Mouse (Mus musculus) intestine, embryonic 15.5 days (tissue): ENCODE results near the gene Tomt. TPM values are rescaled to one million over a fixed set of nuclear protein-coding genes. Genes with fewer than 3 reads are reported as not detected.

Experiments used
- ATAC-seq: fragments of 200-750 bp; cut with Nextera tagmentation; 2 replicates; pipeline ENCODE4 v1.8.0; 2017; ENCODE audit warnings: moderate TSS enrichment, moderate library complexity
- H3K27ac ChIP-seq: fragments of 300-500 bp; sonication (generic); 2 replicates; pipeline ENCODE4 v1.5.1; 2015; ENCODE audit warnings: mild to moderate bottlenecking, inconsistent platforms
- H3K27me3 ChIP-seq: fragments of 300-500 bp; sonication (generic); replicated peaks from 2 replicates; pipeline ENCODE4 v1.6.1; 2015; ENCODE audit warnings: inconsistent platforms
- H3K36me3 ChIP-seq: fragments of 300-500 bp; sonication (generic); 2 replicates; pipeline ENCODE4 v1.6.1; 2015; ENCODE audit warnings: inconsistent platforms
- H3K4me1 ChIP-seq: fragments of 300-500 bp; sonication (generic); replicated peaks from 2 replicates; pipeline ENCODE4 v1.6.1; 2015; ENCODE audit warnings: inconsistent platforms
- H3K4me2 ChIP-seq: fragments of 300-500 bp; sonication (generic); replicated peaks from 2 replicates; pipeline ENCODE4 v1.6.1; 2015; ENCODE audit warnings: mild to moderate bottlenecking, inconsistent platforms
- H3K4me3 ChIP-seq: fragments of 300-500 bp; sonication (generic); replicated peaks from 2 replicates; pipeline ENCODE4 v1.5.1; 2015; ENCODE audit warnings: inconsistent platforms
- H3K9ac ChIP-seq: fragments of 300-500 bp; sonication (generic); 2 replicates; pipeline ENCODE4 v1.6.1; 2015; ENCODE audit warnings: inconsistent platforms
- H3K9me3 ChIP-seq: fragments of 300-500 bp; sonication (generic); 2 replicates; pipeline ENCODE4 v1.6.1; 2016; ENCODE audit warnings: inconsistent platforms
- WGBS: fragments of 180-500 bp; shearing (Covaris S2); methylation state at CpG from one replicate; pipeline ENCODE4 v1.1.7; 2015; 5-methylcytosine and 5-hydroxymethylcytosine counted together
- polyA plus RNA-seq: library from polyadenylated mRNA; unstranded; fragments of >200 nt; fragmentation: Nextera tagmentation; extraction: Ambion mirVana; gene quantifications from 2 replicates; pipeline ENCODE4 v1.2.1, GENCODE M21; 2015

Tomt gene
- polyA plus RNA-seq, 1 experiment from 2014 or later, result 0.29 TPM

GRCm38 (mm10) chr7:101869163-101869500 is 37.0 kb downstream of the Tomt start:
- Histone ChIP-seq H3K27me3 (no peaks in the 10 kb centered on the region), H3K9me3 (no peaks in the 10 kb centered on the region), H3K4me2 (peak overlapping the region; percentile 33), H3K27ac (peak overlapping the region; percentile 23; the same call in 1 of the 2 replicates), H3K9ac (no peak overlapping the region), H3K4me1 (peaks cover 9% of the 10 kb centered on the region; the same call in 1 of the 2 replicates), H3K36me3 (no peaks in the 10 kb centered on the region), H3K4me3 (peak overlapping the region; percentile 37)
- no peak; the same call in 1 of the 2 replicates for ATAC-seq
- WGBS, result 64% methylated on average over 7 of the region's 7 CpGs

DNA sequence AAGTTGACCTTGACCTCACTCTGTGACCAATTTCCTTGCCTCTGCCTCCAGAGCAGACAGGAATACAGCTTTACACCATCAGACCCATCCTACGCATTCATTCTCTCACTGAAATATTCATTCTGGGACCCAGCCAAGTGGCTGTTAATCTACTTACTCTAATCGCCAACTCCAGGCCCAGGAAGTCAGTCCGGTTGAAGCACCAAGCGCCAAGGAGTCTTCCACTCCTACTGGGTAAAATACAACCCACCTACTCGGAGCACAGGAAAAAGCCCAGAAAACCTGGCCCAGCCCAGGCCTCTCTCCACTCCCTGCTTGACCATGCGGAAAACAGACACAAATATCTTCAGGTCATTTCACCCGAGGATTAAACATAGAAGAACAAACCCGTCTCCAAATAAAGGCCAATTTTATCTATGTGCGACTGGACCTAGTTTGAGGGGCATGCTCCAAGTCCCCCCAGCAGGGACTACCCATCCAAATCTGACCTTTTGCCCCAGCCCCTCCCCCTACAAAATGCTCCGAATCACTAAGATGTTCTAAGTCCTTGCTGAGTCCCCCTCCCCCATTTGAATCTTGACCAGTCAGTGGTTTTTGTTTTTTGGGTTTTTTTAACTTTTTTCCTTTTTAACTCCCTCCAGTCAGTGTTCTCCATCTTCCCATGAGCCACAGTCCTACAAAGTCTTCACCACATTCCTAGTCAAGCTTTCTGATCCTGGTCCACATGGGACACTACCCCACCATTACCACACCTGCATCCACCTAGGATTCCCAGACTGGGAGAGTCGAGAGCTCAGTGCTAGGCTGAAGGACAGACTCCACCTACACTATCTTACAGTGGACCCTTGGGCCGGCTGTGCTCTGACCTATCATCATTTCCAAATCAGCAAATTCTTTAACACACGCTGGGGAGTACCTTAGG is 37.7 kb downstream of the Tomt start:
- no peaks in the 10 kb centered on the region for H3K27me3 ChIP-seq
- H3K9ac ChIP-seq, result no peak overlapping the region
- H3K9me3 ChIP-seq, result no peaks in the 10 kb centered on the region
- H3K4me2 ChIP-seq, result peak overlapping the region; percentile 33
- WGBS, result 65% methylated on average over 13 of the region's 13 CpGs
- H3K4me1 ChIP-seq, result peaks cover 9% of the 10 kb centered on the region; the same call in 1 of the 2 replicates
- no peaks in the 10 kb centered on the region for H3K36me3 ChIP-seq
- peak overlapping the region; percentile 23; the same call in 1 of the 2 replicates for H3K27ac ChIP-seq
- 0 out of 2 replicates have a peak, but pooled peaks have one; percentile 16 for ATAC-seq
- H3K4me3 ChIP-seq, result peak overlapping the region; percentile 37

GRCm38 (mm10) chr7:101867482-101867881 is 38.7 kb downstream of the Tomt start:
- no peaks in the 10 kb centered on the region for H3K36me3 ChIP-seq
- no peak for ATAC-seq
- no peak overlapping the region for H3K4me3 ChIP-seq
- WGBS, result 97% methylated on average over 4 of the region's 4 CpGs
- no peaks in the 10 kb centered on the region for H3K27me3 ChIP-seq
- H3K9me3 ChIP-seq, result no peaks in the 10 kb centered on the region
- H3K9ac ChIP-seq, result no peak overlapping the region
- no peak overlapping the region for H3K4me2 ChIP-seq
- peaks cover 9% of the 10 kb centered on the region; the same call in 1 of the 2 replicates for H3K4me1 ChIP-seq
- no peak overlapping the region for H3K27ac ChIP-seq

GRCm38 (mm10) chr7:101866491-101867265 is 39.5 kb downstream of the Tomt start:
- WGBS, result 85% methylated on average over 11 of the region's 11 CpGs
- ATAC-seq, result no peak
- H3K27me3 ChIP-seq, result no peaks in the 10 kb centered on the region
- no peak overlapping the region for H3K4me2 ChIP-seq
- H3K9me3 ChIP-seq, result no peaks in the 10 kb centered on the region
- peaks cover 9% of the 10 kb centered on the region; the same call in 1 of the 2 replicates for H3K4me1 ChIP-seq
- H3K36me3 ChIP-seq, result no peaks in the 10 kb centered on the region
- no peak overlapping the region for H3K9ac ChIP-seq
- H3K4me3 ChIP-seq, result no peak overlapping the region
- H3K27ac ChIP-seq, result no peak overlapping the region

- no peak within 1 kb of the TSS for H3K4me3 ChIP-seq
- no peak within 1 kb of the TSS for H3K27ac ChIP-seq
- no peaks in the 10 kb centered on the region for H3K36me3 ChIP-seq
- no peak within 1 kb of the TSS for H3K9ac ChIP-seq
- no peaks in the 10 kb centered on the region for H3K27me3 ChIP-seq
- H3K9me3 ChIP-seq, result no peaks in the 10 kb centered on the region
- H3K4me2 ChIP-seq, result no peak within 1 kb of the TSS
- peaks cover 8% of the 10 kb centered on the region; the same call in 1 of the 2 replicates for H3K4me1 ChIP-seq
- 74% methylated on average over 3 of the region's 3 CpGs for WGBS
- ATAC-seq, result no peak
Measured at GRCm38 (mm10) chr7:101863415-101863814, 42.7 kb downstream of the Tomt start, which contains the start of gene Anapc15. Gene Anapc15, plus strand, starts transcription at chr7:101863715.

- Histone ChIP-seq H3K4me1 (0 out of 2 replicates have a peak, but pooled peaks cover 6% of the 10 kb centered on the region), H3K27ac (no peak overlapping the region), H3K9ac (no peak overlapping the region), H3K27me3 (no peaks in the 10 kb centered on the region), H3K4me3 (no peak overlapping the region), H3K4me2 (no peak overlapping the region), H3K9me3 (no peaks in the 10 kb centered on the region), H3K36me3 (no peaks in the 10 kb centered on the region)
- WGBS, result 67% methylated on average over 3 of the region's 3 CpGs
- no peak for ATAC-seq
Measured at GRCm38 (mm10) chr7:101862291-101862690, 43.9 kb downstream of the Tomt start.

DNA sequence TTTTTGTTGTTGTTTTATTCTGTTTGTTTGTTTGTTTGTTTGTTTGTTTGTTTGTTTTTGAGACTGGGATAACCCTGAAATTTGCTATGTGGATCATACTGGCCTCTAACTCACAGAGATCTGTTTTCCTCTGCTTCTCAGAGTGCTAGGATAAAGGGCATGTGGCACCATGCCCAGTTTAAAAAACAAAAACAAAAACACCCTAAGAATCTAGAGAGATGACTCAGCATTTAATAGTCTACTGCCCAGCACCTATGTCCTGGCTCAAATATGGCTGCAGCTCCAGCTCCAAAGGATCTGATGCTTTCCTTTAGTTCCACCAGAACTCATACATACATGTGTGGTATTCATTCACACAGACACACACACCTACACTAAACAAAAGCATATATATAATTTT is 45.2 kb downstream of the Tomt start:
- Histone ChIP-seq H3K4me2 (no peak overlapping the region), H3K4me1 (no peaks in the 10 kb centered on the region), H3K9ac (no peak overlapping the region), H3K27me3 (no peaks in the 10 kb centered on the region), H3K4me3 (no peak overlapping the region), H3K27ac (no peak overlapping the region), H3K9me3 (no peaks in the 10 kb centered on the region), H3K36me3 (no peaks in the 10 kb centered on the region)
- ATAC-seq, result no peak

- WGBS, result 79% methylated on average over 9 of the region's 9 CpGs
- Histone ChIP-seq H3K36me3 (no peaks in the 10 kb centered on the region), H3K4me2 (no peak overlapping the region)
Measured at GRCm38 (mm10) chr7:101858362-101858761, 47.8 kb downstream of the Tomt start.

GRCm38 (mm10) chr7:101857094-101857493 is 49.1 kb downstream of the Tomt start, which contains the start of gene Folr2:
Gene Folr2, minus strand, starts transcription at chr7:101857194.
- 86% methylated on average over 4 of the region's 4 CpGs for WGBS
- H3K4me2 ChIP-seq, result no peak within 1 kb of the TSS
- no peaks in the 10 kb centered on the region for H3K36me3 ChIP-seq
- H3K4me3 ChIP-seq, result no peak within 1 kb of the TSS
- no peak within 1 kb of the TSS for H3K27ac ChIP-seq
- H3K9me3 ChIP-seq, result no peaks in the 10 kb centered on the region
- no peak for ATAC-seq
- no peaks in the 10 kb centered on the region for H3K4me1 ChIP-seq
- H3K27me3 ChIP-seq, result no peaks in the 10 kb centered on the region
- no peak within 1 kb of the TSS for H3K9ac ChIP-seq

More at GRCm38 (mm10) chr7:101858362-101858761, 47.8 kb downstream of the Tomt start:
- no peak for ATAC-seq
- H3K4me3 ChIP-seq, result no peak overlapping the region
- H3K27me3 ChIP-seq, result no peaks in the 10 kb centered on the region
- no peak overlapping the region for H3K27ac ChIP-seq
- H3K9ac ChIP-seq, result no peak overlapping the region
- no peaks in the 10 kb centered on the region for H3K4me1 ChIP-seq
- no peaks in the 10 kb centered on the region for H3K9me3 ChIP-seq

DNA sequence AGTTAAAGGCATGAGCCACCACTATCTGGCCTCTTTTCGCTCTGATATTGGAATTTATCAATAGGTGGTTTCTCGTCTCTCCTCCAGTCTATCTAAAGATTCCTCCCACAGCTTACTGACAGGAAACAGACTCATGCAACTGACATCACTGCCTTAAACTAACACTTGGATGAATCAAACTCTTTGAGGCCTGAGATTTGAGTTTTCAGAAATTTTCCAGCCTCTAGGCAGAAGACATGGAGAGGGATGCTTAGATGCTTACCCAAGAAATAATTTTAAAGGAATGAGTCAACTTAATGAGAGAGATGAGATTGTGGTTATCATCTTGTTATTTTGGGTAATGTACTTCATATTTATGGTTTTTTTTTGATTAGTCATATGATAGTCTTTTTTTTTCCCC is 52.3 kb downstream of the Tomt start:
- Histone ChIP-seq H3K27me3 (no peaks in the 10 kb centered on the region), H3K36me3 (no peaks in the 10 kb centered on the region), H3K9me3 (no peaks in the 10 kb centered on the region), H3K4me2 (no peak overlapping the region), H3K4me3 (no peak overlapping the region), H3K9ac (no peak overlapping the region), H3K27ac (no peak overlapping the region), H3K4me1 (no peaks in the 10 kb centered on the region)
- no peak for ATAC-seq
- WGBS, result 64% methylated on average over 2 of the region's 2 CpGs

GRCm38 (mm10) chr7:101852846-101853245 is 53.3 kb downstream of the Tomt start:
- Histone ChIP-seq H3K9ac (no peak overlapping the region), H3K27ac (no peak overlapping the region), H3K27me3 (no peaks in the 10 kb centered on the region), H3K4me1 (no peaks in the 10 kb centered on the region), H3K4me3 (no peak overlapping the region), H3K9me3 (no peaks in the 10 kb centered on the region), H3K36me3 (no peaks in the 10 kb centered on the region), H3K4me2 (no peak overlapping the region)
- 82% methylated on average over 6 of the region's 6 CpGs for WGBS
- ATAC-seq, result no peak

- Histone ChIP-seq H3K27ac (no peak overlapping the region), H3K9ac (no peak overlapping the region), H3K4me1 (no peaks in the 10 kb centered on the region), H3K36me3 (no peaks in the 10 kb centered on the region), H3K9me3 (no peaks in the 10 kb centered on the region), H3K4me2 (no peak overlapping the region), H3K27me3 (no peaks in the 10 kb centered on the region), H3K4me3 (no peak overlapping the region)
- 84% methylated on average over 6 of the region's 6 CpGs for WGBS
- ATAC-seq, result no peak
Measured at GRCm38 (mm10) chr7:101851689-101852088, 54.5 kb downstream of the Tomt start.
